Mouse (Mus musculus): Measurements from ENCODE around the gene Pcsk6. TPM values are rescaled to one million over a fixed set of nuclear protein-coding genes. Genes with fewer than 3 reads are reported as not detected.

The Pcsk6 gene
- polyA plus RNA-seq, 1 experiment from 2014 or later, result 2.7 TPM

DNA sequence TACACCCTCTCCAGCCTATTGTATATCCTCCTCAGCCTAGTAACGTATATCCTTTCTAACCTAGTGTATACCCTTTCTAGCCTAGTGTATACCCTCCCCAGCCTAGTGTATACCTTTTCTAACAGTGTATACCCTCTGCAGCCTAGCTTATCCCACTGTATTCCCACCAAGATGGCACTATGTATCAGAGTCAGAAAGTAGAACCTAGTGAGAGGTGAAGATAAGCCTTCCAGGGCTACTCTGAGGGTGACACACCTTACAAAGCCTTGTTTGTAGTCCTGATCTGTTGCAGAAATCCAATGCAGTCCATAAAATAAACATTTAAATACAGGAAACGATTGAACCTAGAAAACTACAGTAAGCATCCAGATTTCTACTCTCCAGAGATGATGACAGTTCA lies 12.4 kb downstream of the Pcsk6 start:
- no peaks in the 10 kb centered on the region for H3K27me3 ChIP-seq (ENCODE audit: control insufficient read depth, insufficient read depth, low read length)
- no peak for DNase-seq (ENCODE audit: low spot score)
- peaks cover 6% of the 10 kb centered on the region; the same call in 1 of the 2 replicates for H3K4me1 ChIP-seq (replicated peaks; ENCODE audit: control insufficient read depth, insufficient read depth, low read length)
- 87% methylated on average over 2 of the region's 2 CpGs for WGBS
- no peak overlapping the region for H3K9ac ChIP-seq (ENCODE audit: low read length)
- no peak overlapping the region for H3K27ac ChIP-seq (ENCODE audit: low read depth, low read length)
- H3K4me3 ChIP-seq (ENCODE audit: low read depth, low read length), result no peak overlapping the region
- no peak overlapping the region for H3K4me2 ChIP-seq (ENCODE audit: low read depth, low read length, severe bottlenecking)
- H3K36me3 ChIP-seq (ENCODE audit: control insufficient read depth, insufficient read depth, low read length), result no peaks in the 10 kb centered on the region
- no peak for ATAC-seq (replicated peaks; ENCODE audit: low FRiP score)
- H3K9me3 ChIP-seq (ENCODE audit: control insufficient read depth, low read length), result no peaks in the 10 kb centered on the region

DNA sequence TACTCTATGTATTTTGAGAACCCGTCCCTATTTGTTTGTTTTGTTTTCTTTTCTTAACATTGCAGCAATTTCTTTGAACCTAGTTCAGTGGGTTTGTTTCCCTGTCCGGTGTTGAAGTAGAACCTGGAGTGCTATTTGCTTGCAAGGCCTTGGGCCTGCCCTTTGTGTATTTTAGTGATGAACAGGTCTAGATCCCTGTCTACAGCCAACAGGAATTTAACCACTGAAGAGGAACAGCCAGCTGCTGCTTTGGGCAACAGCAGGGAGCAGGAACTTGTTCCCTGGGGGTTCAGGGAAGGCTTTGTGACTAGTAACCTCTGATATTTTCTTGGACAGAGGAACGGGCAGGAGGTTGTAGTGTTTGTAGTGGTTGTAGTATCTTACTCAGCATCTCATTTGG lies 15.1 kb downstream of the Pcsk6 start:
- Histone ChIP-seq H3K36me3 (ENCODE audit: control insufficient read depth, insufficient read depth, low read length) (no peaks in the 10 kb centered on the region), H3K27ac (ENCODE audit: low read depth, low read length) (no peak overlapping the region), H3K4me3 (ENCODE audit: low read depth, low read length) (no peak overlapping the region), H3K9ac (ENCODE audit: low read length) (no peak overlapping the region), H3K4me2 (ENCODE audit: low read depth, low read length, severe bottlenecking) (no peak overlapping the region), H3K9me3 (ENCODE audit: control insufficient read depth, low read length) (no peaks in the 10 kb centered on the region), H3K4me1 (replicated peaks; ENCODE audit: control insufficient read depth, insufficient read depth, low read length) (no peaks in the 10 kb centered on the region), H3K27me3 (ENCODE audit: control insufficient read depth, insufficient read depth, low read length) (no peaks in the 10 kb centered on the region)
- 73% methylated on average over 3 of the region's 3 CpGs for WGBS
- ATAC-seq (replicated peaks; ENCODE audit: low FRiP score), result no peak
- DNase-seq (ENCODE audit: low spot score), result no peak

DNA sequence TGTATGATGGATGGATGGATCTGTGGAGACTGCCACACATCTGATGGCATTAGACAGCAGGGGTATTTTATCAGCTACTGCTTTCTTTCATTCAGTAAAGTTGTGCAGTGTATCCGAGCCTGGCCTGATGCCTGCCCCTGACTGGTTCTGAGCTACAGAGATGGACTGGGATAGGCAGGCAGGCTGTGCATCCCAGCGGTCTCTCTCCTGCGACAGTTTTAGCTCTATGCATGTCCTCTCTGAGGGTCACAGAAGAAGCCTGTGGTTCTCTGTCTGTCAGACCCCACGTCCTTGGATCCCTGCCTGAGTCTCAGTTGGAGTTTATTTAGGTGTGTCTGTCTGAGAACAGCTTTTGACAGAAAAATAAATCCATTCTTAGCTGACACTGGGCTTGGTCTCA lies 16.7 kb downstream of the Pcsk6 start:
- Histone ChIP-seq H3K27me3 (ENCODE audit: control insufficient read depth, insufficient read depth, low read length) (no peaks in the 10 kb centered on the region), H3K9me3 (ENCODE audit: control insufficient read depth, low read length) (no peaks in the 10 kb centered on the region), H3K9ac (ENCODE audit: low read length) (no peak overlapping the region), H3K27ac (ENCODE audit: low read depth, low read length) (no peak overlapping the region), H3K4me3 (ENCODE audit: low read depth, low read length) (no peak overlapping the region), H3K36me3 (ENCODE audit: control insufficient read depth, insufficient read depth, low read length) (no peaks in the 10 kb centered on the region), H3K4me1 (replicated peaks; ENCODE audit: control insufficient read depth, insufficient read depth, low read length) (no peaks in the 10 kb centered on the region), H3K4me2 (ENCODE audit: low read depth, low read length, severe bottlenecking) (no peak overlapping the region)
- WGBS, result 67% methylated on average over 4 of the region's 4 CpGs
- DNase-seq (ENCODE audit: low spot score), result no peak
- no peak for ATAC-seq (replicated peaks; ENCODE audit: low FRiP score)

DNA sequence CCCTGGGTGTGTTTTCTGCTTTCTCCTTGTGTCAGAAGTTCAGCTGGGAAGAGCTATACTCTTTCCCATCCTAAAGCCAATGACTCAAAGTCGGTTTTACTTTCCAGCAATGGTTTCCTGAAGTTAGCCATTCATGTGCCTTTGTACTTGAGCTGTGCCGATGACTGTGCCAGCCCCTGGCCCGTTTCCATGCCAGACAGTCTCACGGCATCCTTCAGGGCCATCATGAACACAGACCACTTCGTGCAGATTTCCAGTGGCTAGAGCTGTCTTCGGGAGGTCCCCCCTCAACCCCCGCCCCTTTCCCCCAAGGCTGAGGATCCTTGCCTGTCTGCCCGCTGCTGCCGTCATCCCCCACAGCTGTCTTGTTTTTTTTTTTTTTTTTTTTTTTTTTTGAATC lies 17.8 kb downstream of the Pcsk6 start:
- Histone ChIP-seq H3K36me3 (ENCODE audit: control insufficient read depth, insufficient read depth, low read length) (no peaks in the 10 kb centered on the region), H3K4me1 (replicated peaks; ENCODE audit: control insufficient read depth, insufficient read depth, low read length) (no peaks in the 10 kb centered on the region), H3K27me3 (ENCODE audit: control insufficient read depth, insufficient read depth, low read length) (no peaks in the 10 kb centered on the region), H3K4me3 (ENCODE audit: low read depth, low read length) (no peak overlapping the region), H3K9ac (ENCODE audit: low read length) (no peak overlapping the region), H3K27ac (ENCODE audit: low read depth, low read length) (no peak overlapping the region), H3K9me3 (ENCODE audit: control insufficient read depth, low read length) (no peaks in the 10 kb centered on the region), H3K4me2 (ENCODE audit: low read depth, low read length, severe bottlenecking) (no peak overlapping the region)
- ATAC-seq (replicated peaks; ENCODE audit: low FRiP score), result no peak
- 88% methylated on average over 9 of the region's 9 CpGs for WGBS
- DNase-seq (ENCODE audit: low spot score), result no peak

DNA sequence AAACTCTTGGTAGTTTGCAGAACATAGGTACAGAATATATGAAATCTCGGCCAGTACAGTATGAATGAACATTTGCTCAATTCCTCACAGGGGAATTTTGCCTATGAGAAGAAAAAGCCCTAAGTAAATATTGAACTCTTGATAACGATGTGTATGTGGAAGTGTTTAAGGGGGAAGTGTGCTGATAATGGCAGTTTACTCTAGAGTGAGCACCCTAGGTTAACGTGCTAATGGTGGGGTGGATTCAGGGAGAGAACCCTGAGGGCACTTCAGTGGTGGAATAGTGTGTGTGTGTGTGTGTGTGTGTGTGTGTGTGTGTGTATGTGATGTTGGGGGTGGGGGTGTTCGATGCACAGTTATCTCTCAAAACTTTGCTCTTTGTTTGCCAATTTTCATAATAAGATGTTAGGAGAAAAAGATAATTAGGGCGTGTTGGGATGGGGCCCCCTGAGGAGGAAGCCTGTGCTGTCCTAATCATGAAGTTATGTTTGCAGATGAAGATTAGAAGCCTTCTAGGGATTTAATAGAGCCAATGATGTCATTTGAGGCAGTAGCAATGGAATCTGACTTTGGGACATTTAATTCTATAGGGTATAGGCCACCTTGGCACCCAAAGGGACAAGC lies 19.2 kb downstream of the Pcsk6 start:
- Histone ChIP-seq H3K4me3 (ENCODE audit: low read depth, low read length) (no peak overlapping the region), H3K9ac (ENCODE audit: low read length) (no peak overlapping the region), H3K27me3 (ENCODE audit: control insufficient read depth, insufficient read depth, low read length) (no peaks in the 10 kb centered on the region), H3K4me2 (ENCODE audit: low read depth, low read length, severe bottlenecking) (no peak overlapping the region), H3K4me1 (replicated peaks; ENCODE audit: control insufficient read depth, insufficient read depth, low read length) (no peaks in the 10 kb centered on the region), H3K27ac (ENCODE audit: low read depth, low read length) (no peak overlapping the region), H3K9me3 (ENCODE audit: control insufficient read depth, low read length) (no peaks in the 10 kb centered on the region), H3K36me3 (ENCODE audit: control insufficient read depth, insufficient read depth, low read length) (no peaks in the 10 kb centered on the region)
- no peak for ATAC-seq (replicated peaks; ENCODE audit: low FRiP score)
- 87% methylated on average over 5 of the region's 5 CpGs for WGBS
- no peak for DNase-seq (ENCODE audit: low spot score)

DNA sequence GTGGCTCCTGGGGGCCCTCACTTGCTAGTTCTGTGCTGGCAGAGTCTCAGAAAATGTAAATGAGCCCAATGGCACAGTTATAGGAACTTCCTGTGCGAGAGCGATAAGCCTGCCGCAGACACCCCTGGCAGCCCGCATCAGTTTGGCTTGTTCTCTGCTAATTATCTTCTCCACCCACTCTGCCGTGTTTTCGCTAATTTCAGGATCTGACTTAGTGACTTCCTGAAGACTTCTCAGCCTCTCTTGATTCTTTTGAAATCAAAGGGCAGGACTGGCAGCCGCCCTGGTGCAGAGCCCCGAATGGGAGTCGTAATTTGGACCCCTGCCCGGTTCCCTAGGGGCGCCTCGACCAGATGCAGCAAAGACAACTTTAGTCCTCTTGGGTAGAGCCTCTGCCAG lies 19.8 kb downstream of the Pcsk6 start:
- H3K9ac ChIP-seq (ENCODE audit: low read length), result no peak overlapping the region
- no peaks in the 10 kb centered on the region for H3K27me3 ChIP-seq (ENCODE audit: control insufficient read depth, insufficient read depth, low read length)
- no peaks in the 10 kb centered on the region for H3K4me1 ChIP-seq (replicated peaks; ENCODE audit: control insufficient read depth, insufficient read depth, low read length)
- ATAC-seq (replicated peaks; ENCODE audit: low FRiP score) (no peak), DNase-seq (ENCODE audit: low spot score) (no peak)
- no peak overlapping the region for H3K4me2 ChIP-seq (ENCODE audit: low read depth, low read length, severe bottlenecking)
- H3K27ac ChIP-seq (ENCODE audit: low read depth, low read length), result no peak overlapping the region
- WGBS, result 54% methylated on average over 12 of the region's 12 CpGs
- no peaks in the 10 kb centered on the region for H3K36me3 ChIP-seq (ENCODE audit: control insufficient read depth, insufficient read depth, low read length)
- H3K4me3 ChIP-seq (ENCODE audit: low read depth, low read length), result no peak overlapping the region
- no peaks in the 10 kb centered on the region for H3K9me3 ChIP-seq (ENCODE audit: control insufficient read depth, low read length)

DNA sequence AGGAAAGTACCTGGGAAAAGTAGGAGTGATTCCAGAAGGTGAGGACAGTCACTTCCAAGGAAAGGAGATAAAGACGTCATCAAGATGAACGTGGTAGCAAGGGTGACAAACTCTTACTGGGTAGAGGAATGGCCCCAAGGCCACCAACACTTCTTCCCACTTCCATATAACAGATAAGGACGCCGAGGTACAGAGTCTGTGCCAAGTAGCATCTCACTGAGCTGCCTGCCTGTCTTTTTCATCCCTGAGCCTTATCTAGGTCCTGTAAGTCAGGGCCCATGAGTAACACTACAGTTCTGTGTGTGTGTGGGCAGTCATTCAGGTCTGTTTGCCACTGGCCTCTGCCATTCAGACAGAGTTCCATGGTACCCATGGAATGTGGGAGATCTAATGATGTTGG lies 23.4 kb downstream of the Pcsk6 start:
- Histone ChIP-seq H3K27ac (ENCODE audit: low read depth, low read length) (no peak overlapping the region), H3K27me3 (ENCODE audit: control insufficient read depth, insufficient read depth, low read length) (no peaks in the 10 kb centered on the region), H3K36me3 (ENCODE audit: control insufficient read depth, insufficient read depth, low read length) (no peaks in the 10 kb centered on the region), H3K9me3 (ENCODE audit: control insufficient read depth, low read length) (no peaks in the 10 kb centered on the region), H3K4me2 (ENCODE audit: low read depth, low read length, severe bottlenecking) (no peak overlapping the region), H3K4me3 (ENCODE audit: low read depth, low read length) (no peak overlapping the region), H3K9ac (ENCODE audit: low read length) (no peak overlapping the region), H3K4me1 (replicated peaks; ENCODE audit: control insufficient read depth, insufficient read depth, low read length) (no peaks in the 10 kb centered on the region)
- DNase-seq (ENCODE audit: low spot score) (no peak), ATAC-seq (replicated peaks; ENCODE audit: low FRiP score) (no peak)
- WGBS, result 85% methylated on average over 4 of the region's 4 CpGs

DNA sequence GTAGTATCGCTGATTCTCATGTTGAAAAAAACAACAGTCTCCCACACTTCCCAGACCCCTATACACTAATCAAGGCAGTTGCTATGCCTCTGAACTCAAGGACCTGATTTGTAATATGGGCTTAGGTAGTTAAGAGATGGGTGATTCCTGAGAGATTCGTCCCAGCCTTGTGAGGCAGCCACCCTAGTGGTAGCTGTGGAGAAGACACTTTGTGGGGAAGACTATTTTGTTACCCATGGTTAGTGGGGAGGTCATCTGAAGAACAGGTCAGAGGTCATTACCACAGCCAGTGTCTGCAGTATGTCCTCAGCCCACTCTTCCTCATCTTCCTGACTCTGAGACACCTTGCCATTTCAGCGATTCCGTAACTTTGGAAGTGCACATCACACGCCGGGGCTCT lies 24.3 kb downstream of the Pcsk6 start:
- Histone ChIP-seq H3K4me1 (replicated peaks; ENCODE audit: control insufficient read depth, insufficient read depth, low read length) (no peaks in the 10 kb centered on the region), H3K4me3 (ENCODE audit: low read depth, low read length) (no peak overlapping the region), H3K9ac (ENCODE audit: low read length) (no peak overlapping the region), H3K27me3 (ENCODE audit: control insufficient read depth, insufficient read depth, low read length) (no peaks in the 10 kb centered on the region), H3K27ac (ENCODE audit: low read depth, low read length) (no peak overlapping the region), H3K36me3 (ENCODE audit: control insufficient read depth, insufficient read depth, low read length) (no peaks in the 10 kb centered on the region), H3K4me2 (ENCODE audit: low read depth, low read length, severe bottlenecking) (no peak overlapping the region), H3K9me3 (ENCODE audit: control insufficient read depth, low read length) (no peaks in the 10 kb centered on the region)
- WGBS, result 92% methylated on average over 6 of the region's 6 CpGs
- DNase-seq (ENCODE audit: low spot score) (no peak), ATAC-seq (replicated peaks; ENCODE audit: low FRiP score) (no peak)

DNA sequence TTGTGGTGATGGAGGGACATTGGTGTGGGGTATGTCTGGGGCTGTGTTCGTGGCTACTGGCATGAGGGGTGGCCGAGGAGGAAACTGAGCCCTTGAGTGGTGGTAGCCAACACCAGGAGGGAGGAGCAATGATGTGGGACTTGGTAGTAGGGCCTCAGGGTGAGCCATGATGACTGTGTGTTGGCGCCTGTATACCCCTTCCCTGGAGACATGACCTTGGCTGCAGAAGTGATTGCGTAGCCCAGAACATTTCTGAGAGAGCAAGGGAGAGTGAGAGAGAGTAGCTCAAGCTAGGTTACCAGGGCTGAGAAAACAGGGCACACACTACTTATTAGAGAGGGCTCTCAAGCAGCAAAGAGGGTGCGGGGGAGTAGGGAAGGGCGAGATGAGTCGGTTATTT lies 30.3 kb downstream of the Pcsk6 start:
- Histone ChIP-seq H3K9ac (ENCODE audit: low read length) (no peak overlapping the region), H3K4me3 (ENCODE audit: low read depth, low read length) (no peak overlapping the region), H3K4me2 (ENCODE audit: low read depth, low read length, severe bottlenecking) (no peak overlapping the region), H3K9me3 (ENCODE audit: control insufficient read depth, low read length) (no peaks in the 10 kb centered on the region), H3K36me3 (ENCODE audit: control insufficient read depth, insufficient read depth, low read length) (no peaks in the 10 kb centered on the region), H3K4me1 (replicated peaks; ENCODE audit: control insufficient read depth, insufficient read depth, low read length) (no peaks in the 10 kb centered on the region), H3K27ac (ENCODE audit: low read depth, low read length) (no peak overlapping the region), H3K27me3 (ENCODE audit: control insufficient read depth, insufficient read depth, low read length) (no peaks in the 10 kb centered on the region)
- ATAC-seq (replicated peaks; ENCODE audit: low FRiP score) (no peak), DNase-seq (ENCODE audit: low spot score) (no peak)
- WGBS, result 91% methylated on average over 7 of the region's 7 CpGs
